Mouse (Mus musculus): ENCODE data around the gene Ror1. TPM values are rescaled to one million over a fixed set of nuclear protein-coding genes. Genes with fewer than 3 reads are reported as not detected.

The Ror1 gene
- total and polyA plus RNA-seq, 2 experiments from 2014 or later, result 0.80 to 2.4 TPM

DNA sequence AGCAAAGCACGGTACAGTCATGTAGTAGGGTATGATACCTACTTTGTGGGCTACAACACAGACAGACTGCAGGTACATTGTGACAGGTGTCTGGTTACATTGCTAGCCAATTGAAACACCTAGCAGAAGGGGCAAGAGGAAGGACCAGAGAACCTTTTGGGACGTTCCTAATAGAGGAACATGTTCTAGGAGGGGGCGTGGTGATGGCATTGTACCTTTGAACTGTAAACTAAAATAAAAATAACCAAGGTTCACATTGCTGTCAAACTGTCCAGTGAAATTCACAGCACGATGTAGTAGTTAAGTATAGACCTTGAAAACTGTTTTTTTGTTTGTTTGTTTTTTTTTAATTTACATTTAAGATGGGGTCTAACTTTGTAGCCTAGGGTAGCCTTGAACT, 40.5 kb downstream of the Ror1 start:
- no peaks in the 10 kb centered on the region for H3K27me3 ChIP-seq (ENCODE audit: insufficient read depth, low read length)
- H3K36me3 ChIP-seq (ENCODE audit: insufficient read depth), result no peaks in the 10 kb centered on the region
- 91% methylated on average over 4 of the region's 4 CpGs for WGBS
- TF ChIP-seq CTCF (IDR thresholded peaks at IDR 0.05; ENCODE audit: low read depth), result no peak
- H3K4me1 ChIP-seq (ENCODE audit: insufficient read depth), result no peaks in the 10 kb centered on the region
- H3K9me3 ChIP-seq (ENCODE audit: low read length), result no peaks in the 10 kb centered on the region
- no peak overlapping the region for H3K4me2 ChIP-seq (ENCODE audit: low read depth)
- ATAC-seq, result no peak
- no peak overlapping the region for H3K27ac ChIP-seq (ENCODE audit: low read depth, low read length)
- DNase-seq, result no peak
- H3K9ac ChIP-seq, result no peak overlapping the region
- no peak overlapping the region for H3K4me3 ChIP-seq (ENCODE audit: low read depth, low read length)

GRCm38 (mm10) chr4:100137102-100137835, 41.7 kb downstream of the Ror1 start:
- Histone ChIP-seq H3K4me3 (ENCODE audit: low read depth, low read length) (no peak overlapping the region), H3K9ac (no peak overlapping the region), H3K36me3 (ENCODE audit: insufficient read depth) (no peaks in the 10 kb centered on the region), H3K9me3 (ENCODE audit: low read length) (no peaks in the 10 kb centered on the region), H3K4me1 (ENCODE audit: insufficient read depth) (no peaks in the 10 kb centered on the region), H3K27ac (ENCODE audit: low read depth, low read length) (no peak overlapping the region), H3K4me2 (ENCODE audit: low read depth) (no peak overlapping the region), H3K27me3 (ENCODE audit: insufficient read depth, low read length) (no peaks in the 10 kb centered on the region)
- TF ChIP-seq CTCF (IDR thresholded peaks at IDR 0.05; ENCODE audit: low read depth), result no peak
- ATAC-seq (no peak), DNase-seq (no peak)
- 83% methylated on average over 11 of the region's 11 CpGs for WGBS

GRCm38 (mm10) chr4:100141626-100142025, 46.0 kb downstream of the Ror1 start:
- no peak for ATAC-seq

GRCm38 (mm10) chr4:100144744-100145143, 49.2 kb downstream of the Ror1 start:
- Histone ChIP-seq H3K4me3 (ENCODE audit: low read depth, low read length) (no peak overlapping the region), H3K9ac (no peak overlapping the region), H3K36me3 (ENCODE audit: insufficient read depth) (no peaks in the 10 kb centered on the region), H3K27ac (ENCODE audit: low read depth, low read length) (no peak overlapping the region), H3K4me2 (ENCODE audit: low read depth) (no peak overlapping the region), H3K4me1 (ENCODE audit: insufficient read depth) (no peaks in the 10 kb centered on the region), H3K27me3 (ENCODE audit: insufficient read depth, low read length) (no peaks in the 10 kb centered on the region), H3K9me3 (ENCODE audit: low read length) (no peaks in the 10 kb centered on the region)
- 79% methylated on average over 4 of the region's 4 CpGs for WGBS
- no peak for ATAC-seq
- TF ChIP-seq CTCF (IDR thresholded peaks at IDR 0.05; ENCODE audit: low read depth), result no peak
- no peak for DNase-seq

More at GRCm38 (mm10) chr4:100141626-100142025, 46.0 kb downstream of the Ror1 start:
- Histone ChIP-seq H3K9me3 (ENCODE audit: low read length) (no peaks in the 10 kb centered on the region), H3K4me2 (ENCODE audit: low read depth) (no peak overlapping the region), H3K27ac (ENCODE audit: low read depth, low read length) (no peak overlapping the region), H3K4me3 (ENCODE audit: low read depth, low read length) (no peak overlapping the region), H3K9ac (no peak overlapping the region), H3K27me3 (ENCODE audit: insufficient read depth, low read length) (no peaks in the 10 kb centered on the region), H3K4me1 (ENCODE audit: insufficient read depth) (no peaks in the 10 kb centered on the region), H3K36me3 (ENCODE audit: insufficient read depth) (no peaks in the 10 kb centered on the region)
- no peak for TF ChIP-seq CTCF (IDR thresholded peaks at IDR 0.05; ENCODE audit: low read depth)
- 75% methylated on average over 2 of the region's 2 CpGs for WGBS
- DNase-seq, result no peak

- Histone ChIP-seq H3K4me1 (ENCODE audit: insufficient read depth) (no peaks in the 10 kb centered on the region), H3K4me2 (ENCODE audit: low read depth) (no peak overlapping the region), H3K9ac (no peak overlapping the region), H3K27me3 (ENCODE audit: insufficient read depth, low read length) (no peaks in the 10 kb centered on the region), H3K36me3 (ENCODE audit: insufficient read depth) (no peaks in the 10 kb centered on the region), H3K4me3 (ENCODE audit: low read depth, low read length) (no peak overlapping the region), H3K9me3 (ENCODE audit: low read length) (no peaks in the 10 kb centered on the region), H3K27ac (ENCODE audit: low read depth, low read length) (no peak overlapping the region)
- no peak for ATAC-seq
- 92% methylated on average over 1 of the region's 1 CpGs for WGBS
- DNase-seq, result no peak
- no peak for TF ChIP-seq CTCF (IDR thresholded peaks at IDR 0.05; ENCODE audit: low read depth)
Observed at GRCm38 (mm10) chr4:100150797-100151196, 55.2 kb downstream of the Ror1 start.

GRCm38 (mm10) chr4:100154560-100155130, 59.1 kb downstream of the Ror1 start:
- Histone ChIP-seq H3K27me3 (ENCODE audit: insufficient read depth, low read length) (no peaks in the 10 kb centered on the region), H3K36me3 (ENCODE audit: insufficient read depth) (no peaks in the 10 kb centered on the region), H3K9me3 (ENCODE audit: low read length) (no peaks in the 10 kb centered on the region), H3K4me1 (ENCODE audit: insufficient read depth) (no peaks in the 10 kb centered on the region), H3K9ac (no peak overlapping the region), H3K4me3 (ENCODE audit: low read depth, low read length) (no peak overlapping the region), H3K27ac (ENCODE audit: low read depth, low read length) (no peak overlapping the region), H3K4me2 (ENCODE audit: low read depth) (no peak overlapping the region)
- ATAC-seq, result peak; percentile 25
- no peak for TF ChIP-seq CTCF (IDR thresholded peaks at IDR 0.05; ENCODE audit: low read depth)
- 27% methylated on average over 7 of the region's 7 CpGs for WGBS
- no peak for DNase-seq

GRCm38 (mm10) chr4:100155731-100156130, 60.1 kb downstream of the Ror1 start:
- no peaks in the 10 kb centered on the region for H3K9me3 ChIP-seq (ENCODE audit: low read length)
- no peak overlapping the region for H3K4me2 ChIP-seq (ENCODE audit: low read depth)
- no peaks in the 10 kb centered on the region for H3K4me1 ChIP-seq (ENCODE audit: insufficient read depth)
- WGBS, result 91% methylated on average over 3 of the region's 3 CpGs
- no peak overlapping the region for H3K4me3 ChIP-seq (ENCODE audit: low read depth, low read length)
- no peak overlapping the region for H3K9ac ChIP-seq
- ATAC-seq, result no peak
- no peak for TF ChIP-seq CTCF (IDR thresholded peaks at IDR 0.05; ENCODE audit: low read depth)
- no peak overlapping the region for H3K27ac ChIP-seq (ENCODE audit: low read depth, low read length)
- no peaks in the 10 kb centered on the region for H3K27me3 ChIP-seq (ENCODE audit: insufficient read depth, low read length)
- H3K36me3 ChIP-seq (ENCODE audit: insufficient read depth), result no peaks in the 10 kb centered on the region
- DNase-seq, result no peak
